Mouse (Mus musculus) small intestine, adult 2 months (tissue): Measurements from ENCODE around the gene Cd300ld2. TPM values are rescaled to one million over a fixed set of nuclear protein-coding genes. Genes with fewer than 3 reads are reported as not detected.
"Not testable (repeated sequence)": the region's sequence is repeated elsewhere in the genome, so short reads cannot be mapped to it uniquely, and the experiment has no call there.

Experiments used
- H3K27ac ChIP-seq: fragments of 200-500 bp; 2 replicates; pipeline ENCODE4 v1.5.1; 2012; ENCODE audit warnings: low read depth, low read length, control low read depth, inconsistent platforms; ENCODE audit not compliant: insufficient read depth
- H3K27me3 ChIP-seq: fragments of 200-500 bp; 2 replicates; pipeline ENCODE4 v1.6.1; 2012; ENCODE audit warnings: mild to moderate bottlenecking, moderate library complexity, low read length, inconsistent platforms; ENCODE audit not compliant: control insufficient read depth, insufficient read depth
- H3K36me3 ChIP-seq: fragments of 200-500 bp; 2 replicates; pipeline ENCODE4 v1.6.1; 2012; ENCODE audit warnings: mild to moderate bottlenecking, low read length, control low read depth, inconsistent platforms; ENCODE audit not compliant: control insufficient read depth, insufficient read depth
- H3K4me1 ChIP-seq: fragments of 200-500 bp; 2 replicates; pipeline ENCODE4 v1.6.1; 2012; ENCODE audit warnings: low read length, inconsistent platforms, mixed read lengths; ENCODE audit not compliant: control insufficient read depth, insufficient read depth, insufficient read length
- H3K4me3 ChIP-seq: fragments of 200-500 bp; 2 replicates; pipeline ENCODE4 v1.5.1; 2012; ENCODE audit warnings: low read depth, mild to moderate bottlenecking, control low read depth, inconsistent platforms, low read length, moderate library complexity
- CTCF ChIP-seq: fragments of 200-500 bp; IDR thresholded peaks from 2 replicates; pipeline ENCODE4 v1.5.1; 2012; ENCODE audit warnings: low read depth, mild to moderate bottlenecking, control low read depth, inconsistent platforms, low read length, moderate library complexity, mixed read lengths; ENCODE audit not compliant: insufficient replicate concordance, insufficient read length; ENCODE audit errors: extremely low read depth
- POLR2A ChIP-seq: fragments of 200-500 bp; IDR thresholded peaks from 2 replicates; pipeline ENCODE4 v1.6.1; 2012; ENCODE audit warnings: low read depth, mild to moderate bottlenecking, control low read depth, inconsistent platforms, low read length, moderate library complexity
- WGBS: fragments of 180-500 bp; shearing (Covaris S2); methylation state at CpG from one replicate; pipeline ENCODE4 v1.1.7; 2018; 5-methylcytosine and 5-hydroxymethylcytosine counted together
- polyA plus RNA-seq: library from polyadenylated mRNA; depleted of rRNA; stranded (reverse); fragments of >200 nt; gene quantifications from 2 replicates; pipeline ENCODE4 v1.2.3, GENCODE M21; 2012

The Cd300ld2 gene
- polyA plus RNA-seq, 1 experiment: not detected

DNA sequence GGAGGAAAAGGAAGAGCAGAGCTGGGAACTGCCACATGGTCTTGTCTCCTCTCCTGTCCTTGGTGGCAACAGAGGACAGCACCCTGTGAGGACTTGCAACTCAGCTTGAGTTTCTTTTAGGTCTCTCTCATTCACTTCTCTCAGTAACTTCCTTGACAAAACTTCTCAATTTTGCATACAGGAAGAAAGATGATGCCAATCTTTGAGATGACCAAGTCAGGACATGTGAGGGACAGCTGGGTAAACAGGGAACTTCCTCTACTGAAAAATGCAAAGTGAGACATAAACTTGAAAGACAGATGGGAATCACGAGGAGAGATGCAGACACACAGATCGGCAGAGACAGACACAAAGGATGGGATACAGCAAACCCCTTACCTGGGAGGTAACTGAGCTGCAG is 32.3 kb upstream of the Cd300ld2 start, which contains the start of gene Cd300ld3:
Cd300ld3 (minus strand) TSS at position 151 of the 400 bp plus-strand sequence.
- 63% methylated on average over 2 of the region's 2 CpGs for WGBS
- no peak for TF ChIP-seq POLR2A
- no peak for TF ChIP-seq CTCF

DNA sequence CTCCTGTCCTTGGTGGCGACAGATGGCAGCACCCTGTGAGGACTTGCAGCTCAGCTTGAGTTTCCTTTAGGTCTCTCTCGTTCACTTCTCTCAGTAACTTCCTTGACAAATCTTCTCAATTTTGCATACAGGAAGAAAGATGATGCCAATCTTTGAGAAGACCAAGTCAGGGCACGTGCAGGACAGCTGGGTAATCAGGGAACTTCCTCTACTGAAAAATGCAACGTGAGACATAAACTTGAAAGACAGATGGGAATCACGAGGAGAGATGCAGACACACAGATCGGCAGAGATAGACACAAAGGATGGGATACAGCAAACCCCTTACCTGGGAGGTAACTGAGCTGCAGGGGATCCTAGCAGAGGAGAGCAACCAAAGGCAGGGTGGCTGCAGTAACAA is 21.7 kb upstream of the Cd300ld2 start, which contains the start of gene Cd300ld5:
Cd300ld5 (minus strand) TSS at position 101 of the 400 bp plus-strand sequence.
- no CpG with 5 or more reads among the region's 6 CpGs for WGBS

More for the DNA sequence above, 32.3 kb upstream of the Cd300ld2 start, which contains the start of gene Cd300ld3:
- Histone ChIP-seq H3K27ac (no peak within 1 kb of the TSS), H3K27me3 (no peaks in the 10 kb centered on the region), H3K36me3 (no peaks in the 10 kb centered on the region), H3K4me1 (no peaks in the 10 kb centered on the region), H3K4me3 (no peak within 1 kb of the TSS)

DNA sequence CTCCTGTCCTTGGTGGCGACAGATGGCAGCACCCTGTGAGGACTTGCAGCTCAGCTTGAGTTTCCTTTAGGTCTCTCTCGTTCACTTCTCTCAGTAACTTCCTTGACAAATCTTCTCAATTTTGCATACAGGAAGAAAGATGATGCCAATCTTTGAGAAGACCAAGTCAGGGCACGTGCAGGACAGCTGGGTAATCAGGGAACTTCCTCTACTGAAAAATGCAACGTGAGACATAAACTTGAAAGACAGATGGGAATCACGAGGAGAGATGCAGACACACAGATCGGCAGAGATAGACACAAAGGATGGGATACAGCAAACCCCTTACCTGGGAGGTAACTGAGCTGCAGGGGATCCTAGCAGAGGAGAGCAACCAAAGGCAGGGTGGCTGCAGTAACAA is 10.9 kb upstream of the Cd300ld2 start, which contains the start of gene Cd300ld4:
Cd300ld4 (minus strand) TSS at position 101 of the 400 bp plus-strand sequence.
- not testable (repeated sequence) for H3K36me3 ChIP-seq, H3K27ac ChIP-seq, H3K27me3 ChIP-seq, H3K4me1 ChIP-seq, H3K4me3 ChIP-seq
- no CpG with 5 or more reads among the region's 6 CpGs for WGBS

More for the DNA sequence above, 21.7 kb upstream of the Cd300ld2 start, which contains the start of gene Cd300ld5:
- not testable (repeated sequence) for H3K4me3 ChIP-seq, H3K27me3 ChIP-seq, H3K36me3 ChIP-seq, H3K4me1 ChIP-seq, H3K27ac ChIP-seq

DNA sequence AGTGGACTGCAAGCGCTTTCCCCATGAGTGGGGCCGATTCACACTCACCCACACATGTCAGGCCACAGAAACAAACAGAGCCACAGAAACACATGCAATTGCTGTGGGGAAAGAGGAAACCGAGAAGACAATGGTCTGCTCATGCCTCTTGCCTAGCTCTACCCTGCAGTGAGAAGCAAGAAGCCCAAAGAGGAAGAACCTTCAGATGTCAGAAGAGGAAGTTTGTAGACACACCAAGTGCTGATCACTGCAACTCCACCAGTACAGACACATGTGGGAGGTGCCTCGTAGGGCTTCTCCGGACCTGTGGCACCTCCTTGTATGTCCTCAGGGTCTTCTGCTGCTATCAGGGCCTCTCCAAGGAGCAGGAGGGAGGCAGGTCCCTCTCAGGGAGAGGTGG is 11.9 kb downstream of the Cd300ld2 start:
- Histone ChIP-seq H3K36me3 (no peaks in the 10 kb centered on the region), H3K27me3 (no peaks in the 10 kb centered on the region), H3K27ac (peak overlapping the region; percentile 25; the same call in 1 of the 2 replicates), H3K4me3 (no peak overlapping the region), H3K4me1 (no peaks in the 10 kb centered on the region)
- TF ChIP-seq POLR2A: no peak
- TF ChIP-seq CTCF: no peak
- WGBS: 67% methylated on average over 5 of the region's 5 CpGs

DNA sequence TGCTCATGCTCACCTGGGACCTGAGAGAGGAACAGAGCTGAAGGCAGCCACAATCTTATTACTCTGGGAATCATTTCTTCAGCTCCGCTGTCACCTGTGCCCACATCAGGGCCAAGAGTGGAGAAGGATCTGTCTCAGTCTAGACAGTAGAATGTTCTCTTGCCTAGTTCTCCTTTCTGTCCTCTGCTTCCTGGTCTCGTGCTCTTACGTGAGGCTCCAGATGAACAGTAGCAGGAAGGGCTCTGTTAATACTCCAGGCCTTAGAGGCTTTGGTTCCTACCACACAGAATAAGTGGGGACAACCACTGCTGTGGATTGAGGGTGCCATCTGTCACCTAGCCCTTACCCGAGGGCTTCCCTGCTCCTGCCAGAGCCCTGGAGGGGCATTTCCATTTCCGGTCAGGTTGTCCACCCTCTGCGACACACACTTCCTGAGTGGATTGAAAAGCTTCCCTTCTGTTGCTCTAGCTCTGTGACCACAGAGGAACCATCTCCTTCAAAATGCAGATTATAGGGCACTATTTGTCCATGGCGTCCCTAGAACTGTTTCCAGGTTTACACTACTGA is 14.4 kb downstream of the Cd300ld2 start, which contains the start of gene Cd300c2:
Cd300c2 (minus strand) TSS at position 407 of the 567 bp plus-strand sequence.
- H3K27ac ChIP-seq: peak within 1 kb of the TSS; percentile 59; the same call in 1 of the 2 replicates

DNA sequence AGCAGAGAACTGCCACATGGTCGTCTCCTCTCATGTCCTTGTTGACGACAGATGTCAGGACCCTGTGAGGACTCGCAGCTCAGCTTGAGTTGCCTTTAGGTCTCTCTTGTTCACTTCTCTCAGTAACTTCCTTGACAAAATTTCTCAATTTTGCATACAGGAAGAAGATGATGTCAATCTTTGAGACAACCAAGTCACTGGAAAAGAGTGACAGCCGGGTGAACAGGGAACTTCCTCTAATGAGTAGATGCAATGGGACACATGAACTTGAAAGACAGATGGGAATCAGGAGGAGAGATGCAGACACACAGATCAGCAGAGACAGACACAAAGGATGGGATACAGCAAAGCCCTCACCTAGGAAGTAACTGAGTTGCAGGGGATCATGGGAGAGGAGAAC is 26.2 kb downstream of the Cd300ld2 start, which contains the start of gene Cd300ld:
Cd300ld (minus strand) TSS at position 130 of the 400 bp plus-strand sequence.
- TF ChIP-seq CTCF: no peak
- TF ChIP-seq POLR2A: no peak

More for the DNA sequence above, 14.4 kb downstream of the Cd300ld2 start, which contains the start of gene Cd300c2:
- Histone ChIP-seq H3K4me1 (no peaks in the 10 kb centered on the region), H3K27me3 (no peaks in the 10 kb centered on the region), H3K36me3 (no peaks in the 10 kb centered on the region), H3K4me3 (peak within 1 kb of the TSS; percentile 28; the same call in 1 of the 2 replicates)
- TF ChIP-seq POLR2A (no peak), CTCF (no peak)
- WGBS: 73% methylated on average over 7 of the region's 7 CpGs

DNA sequence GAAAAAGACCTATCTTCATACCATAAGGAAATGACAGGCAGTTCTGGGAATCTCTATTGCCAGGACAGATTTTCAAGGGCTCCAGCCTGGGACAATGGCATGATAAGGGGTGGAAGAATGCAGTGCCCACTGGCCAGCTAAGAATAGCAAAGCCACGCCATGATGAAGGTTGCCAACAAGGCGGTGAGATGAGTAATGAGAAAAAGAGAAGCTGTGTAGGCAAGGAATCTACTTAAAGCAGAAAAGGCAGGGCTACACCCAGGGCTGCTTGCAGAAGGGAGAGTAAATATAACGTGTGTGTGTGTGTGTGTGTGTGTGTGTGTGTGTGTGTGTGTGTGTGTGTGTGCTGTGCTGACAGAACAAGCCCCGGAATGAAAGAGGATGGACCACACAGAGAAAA is 34.1 kb downstream of the Cd300ld2 start:
- Histone ChIP-seq H3K36me3 (no peaks in the 10 kb centered on the region), H3K27ac (no peak overlapping the region), H3K4me3 (no peak overlapping the region), H3K27me3 (no peaks in the 10 kb centered on the region), H3K4me1 (no peaks in the 10 kb centered on the region)
- no peak for TF ChIP-seq POLR2A
- no peak for TF ChIP-seq CTCF
- WGBS: 49% methylated on average over 4 of the region's 4 CpGs

More for the DNA sequence above, 26.2 kb downstream of the Cd300ld2 start, which contains the start of gene Cd300ld:
- Histone ChIP-seq H3K27me3 (no peaks in the 10 kb centered on the region), H3K4me1 (no peaks in the 10 kb centered on the region), H3K36me3 (no peaks in the 10 kb centered on the region), H3K27ac (no peak within 1 kb of the TSS; the same call in 1 of the 2 replicates), H3K4me3 (no peak within 1 kb of the TSS)
- 70% methylated on average over 4 of the region's 4 CpGs for WGBS
